Mouse (Mus musculus) thymus, postnatal 4 days (tissue): ENCODE results near the gene Stk19.

ENCODE experiments used
- DNase-seq: peaks from one replicate; pipeline ENCODE4 v3.0.0; 2021

Stk19 gene

GRCm38 (mm10) chr17:34796311-34797140, 40.2 kb downstream of the Stk19 start:
- DNase-seq = no peak

GRCm38 (mm10) chr17:34795633-34796032, 41.1 kb downstream of the Stk19 start:
- DNase-seq = peak; percentile 75

GRCm38 (mm10) chr17:34795016-34795415, 41.7 kb downstream of the Stk19 start:
- no peak for DNase-seq

GRCm38 (mm10) chr17:34777680-34778325, 58.9 kb downstream of the Stk19 start:
- no peak for DNase-seq
